Mouse (Mus musculus): ENCODE measurements at regions not wholly inside any gene's neighbourhood (a gene's known extent, or its start where the extent isn't known, plus 50 kb on each side); places are given as distances from the start of the nearest gene placed in this dataset.

- WGBS = 86% methylated on average over 4 of the region's 4 CpGs
- H3K27me3 ChIP-seq = no peaks in the 10 kb centered on the region
- H3K27ac ChIP-seq = no peak overlapping the region
- H3K4me1 ChIP-seq = no peaks in the 10 kb centered on the region
- H3K9me3 ChIP-seq = no peaks in the 10 kb centered on the region
- H3K36me3 ChIP-seq = no peaks in the 10 kb centered on the region
- H3K4me2 ChIP-seq (replicated peaks) = no peak overlapping the region
- ATAC-seq (ENCODE audit: low FRiP score, low read depth) = no peak
- no peak overlapping the region for H3K4me3 ChIP-seq
- no peak overlapping the region for H3K9ac ChIP-seq
These were observed 167.1 kb downstream of the Htr7 start for GRCm38 (mm10) chr19:35890191-35890590.

GRCm38 (mm10) chr19:35886270-35886669 lies 171.0 kb downstream of the Htr7 start:
- ATAC-seq (ENCODE audit: low FRiP score, low read depth) = no peak
- Histone ChIP-seq H3K4me2 (replicated peaks) (no peak overlapping the region), H3K4me3 (no peak overlapping the region), H3K36me3 (no peaks in the 10 kb centered on the region), H3K4me1 (no peaks in the 10 kb centered on the region), H3K9me3 (no peaks in the 10 kb centered on the region), H3K27me3 (no peaks in the 10 kb centered on the region), H3K27ac (no peak overlapping the region), H3K9ac (no peak overlapping the region)
- 59% methylated on average over 5 of the region's 5 CpGs for WGBS

- ATAC-seq (ENCODE audit: low FRiP score, low read depth) = no peak
- WGBS = 92% methylated on average over 13 of the region's 13 CpGs
- H3K4me3 ChIP-seq = no peak overlapping the region
- no peak overlapping the region for H3K9ac ChIP-seq
- H3K4me2 ChIP-seq (replicated peaks) = no peak overlapping the region
- no peaks in the 10 kb centered on the region for H3K36me3 ChIP-seq
- no peaks in the 10 kb centered on the region for H3K27me3 ChIP-seq
- no peaks in the 10 kb centered on the region for H3K9me3 ChIP-seq
- H3K27ac ChIP-seq = no peak overlapping the region
- no peaks in the 10 kb centered on the region for H3K4me1 ChIP-seq
These were observed 175.4 kb downstream of the Htr7 start for GRCm38 (mm10) chr19:35881810-35882485.

- no peaks in the 10 kb centered on the region for H3K9me3 ChIP-seq
- H3K9ac ChIP-seq = no peak overlapping the region
- H3K4me3 ChIP-seq = no peak overlapping the region
- H3K27ac ChIP-seq = no peak overlapping the region
- no peaks in the 10 kb centered on the region for H3K27me3 ChIP-seq
- 78% methylated on average over 1 of the region's 1 CpGs for WGBS
- no peak for ATAC-seq (ENCODE audit: low FRiP score, low read depth)
- no peak overlapping the region for H3K4me2 ChIP-seq (replicated peaks)
- H3K36me3 ChIP-seq = no peaks in the 10 kb centered on the region
- no peaks in the 10 kb centered on the region for H3K4me1 ChIP-seq
These were observed 181.8 kb downstream of the Htr7 start for GRCm38 (mm10) chr19:35875464-35875863.

GRCm38 (mm10) chr19:35870720-35871119 lies 186.6 kb downstream of the Htr7 start:
- H3K9me3 ChIP-seq = no peaks in the 10 kb centered on the region
- no peak overlapping the region for H3K4me3 ChIP-seq
- H3K4me1 ChIP-seq = no peaks in the 10 kb centered on the region
- no peak overlapping the region for H3K27ac ChIP-seq
- no peaks in the 10 kb centered on the region for H3K36me3 ChIP-seq
- WGBS = 73% methylated on average over 4 of the region's 4 CpGs
- H3K27me3 ChIP-seq = no peaks in the 10 kb centered on the region
- no peak overlapping the region for H3K9ac ChIP-seq
- no peak for ATAC-seq (ENCODE audit: low FRiP score, low read depth)
- H3K4me2 ChIP-seq (replicated peaks) = no peak overlapping the region

- no peaks in the 10 kb centered on the region for H3K9me3 ChIP-seq
- H3K9ac ChIP-seq = no peak overlapping the region
- no peaks in the 10 kb centered on the region for H3K4me1 ChIP-seq
- no peak overlapping the region for H3K4me3 ChIP-seq
- H3K4me2 ChIP-seq (replicated peaks) = no peak overlapping the region
- H3K27me3 ChIP-seq = no peaks in the 10 kb centered on the region
- no peaks in the 10 kb centered on the region for H3K36me3 ChIP-seq
- no peak overlapping the region for H3K27ac ChIP-seq
- no peak for ATAC-seq (ENCODE audit: low FRiP score, low read depth)
- 81% methylated on average over 3 of the region's 3 CpGs for WGBS
These were observed 188.8 kb downstream of the Htr7 start for GRCm38 (mm10) chr19:35868543-35868942.

GRCm38 (mm10) chr19:35863049-35863448 lies 194.3 kb downstream of the Htr7 start:
- H3K36me3 ChIP-seq = no peaks in the 10 kb centered on the region
- no peak overlapping the region for H3K27ac ChIP-seq
- H3K4me3 ChIP-seq = no peak overlapping the region
- no peak overlapping the region for H3K9ac ChIP-seq
- H3K4me1 ChIP-seq = no peaks in the 10 kb centered on the region
- ATAC-seq (ENCODE audit: low FRiP score, low read depth) = no peak
- H3K9me3 ChIP-seq = no peaks in the 10 kb centered on the region
- WGBS = 84% methylated on average over 6 of the region's 6 CpGs
- H3K4me2 ChIP-seq (replicated peaks) = no peak overlapping the region
- H3K27me3 ChIP-seq = no peaks in the 10 kb centered on the region

- no peak for ATAC-seq (ENCODE audit: low FRiP score, low read depth)
- no peak overlapping the region for H3K9ac ChIP-seq
- WGBS = 73% methylated on average over 4 of the region's 4 CpGs
- H3K27me3 ChIP-seq = no peaks in the 10 kb centered on the region
- no peaks in the 10 kb centered on the region for H3K36me3 ChIP-seq
- H3K27ac ChIP-seq = no peak overlapping the region
- no peak overlapping the region for H3K4me2 ChIP-seq (replicated peaks)
- no peak overlapping the region for H3K4me3 ChIP-seq
- H3K9me3 ChIP-seq = no peaks in the 10 kb centered on the region
- no peaks in the 10 kb centered on the region for H3K4me1 ChIP-seq
These were observed 195.9 kb downstream of the Htr7 start for GRCm38 (mm10) chr19:35861421-35861820.

- Histone ChIP-seq H3K9me3 (no peaks in the 10 kb centered on the region), H3K4me3 (no peak overlapping the region), H3K4me1 (no peaks in the 10 kb centered on the region), H3K27me3 (no peaks in the 10 kb centered on the region), H3K4me2 (replicated peaks) (no peak overlapping the region), H3K27ac (no peak overlapping the region), H3K9ac (no peak overlapping the region), H3K36me3 (no peaks in the 10 kb centered on the region)
- ATAC-seq (ENCODE audit: low FRiP score, low read depth) = peak; percentile 44; the same call in 1 of the 2 replicates
- 6% methylated on average over 4 of the region's 4 CpGs for WGBS
These were observed 224.3 kb downstream of the Htr7 start for GRCm38 (mm10) chr19:35832992-35833391.

GRCm38 (mm10) chr19:35826074-35826473 lies 231.2 kb downstream of the Htr7 start:
- Histone ChIP-seq H3K9ac (no peak overlapping the region), H3K4me2 (replicated peaks) (no peak overlapping the region), H3K4me3 (no peak overlapping the region), H3K27ac (no peak overlapping the region), H3K9me3 (no peaks in the 10 kb centered on the region), H3K36me3 (no peaks in the 10 kb centered on the region), H3K4me1 (no peaks in the 10 kb centered on the region), H3K27me3 (no peaks in the 10 kb centered on the region)
- 85% methylated on average over 2 of the region's 2 CpGs for WGBS
- no peak for ATAC-seq (ENCODE audit: low FRiP score, low read depth)

GRCm38 (mm10) chr19:35819626-35820025 lies 237.7 kb downstream of the Htr7 start:
- Histone ChIP-seq H3K36me3 (no peaks in the 10 kb centered on the region), H3K9ac (no peak overlapping the region), H3K4me3 (no peak overlapping the region), H3K27me3 (no peaks in the 10 kb centered on the region), H3K9me3 (no peaks in the 10 kb centered on the region), H3K4me1 (no peaks in the 10 kb centered on the region), H3K4me2 (replicated peaks) (no peak overlapping the region), H3K27ac (no peak overlapping the region)
- WGBS = 85% methylated on average over 1 of the region's 1 CpGs
- no peak for ATAC-seq (ENCODE audit: low FRiP score, low read depth)

- H3K9ac ChIP-seq = no peak overlapping the region
- no peaks in the 10 kb centered on the region for H3K4me1 ChIP-seq
- no peak overlapping the region for H3K27ac ChIP-seq
- no peaks in the 10 kb centered on the region for H3K36me3 ChIP-seq
- no peak overlapping the region for H3K4me2 ChIP-seq (replicated peaks)
- 79% methylated on average over 3 of the region's 3 CpGs for WGBS
- no peak overlapping the region for H3K4me3 ChIP-seq
- H3K9me3 ChIP-seq = no peaks in the 10 kb centered on the region
- H3K27me3 ChIP-seq = no peaks in the 10 kb centered on the region
- ATAC-seq (ENCODE audit: low FRiP score, low read depth) = no peak
These were observed 262.6 kb downstream of the Htr7 start for GRCm38 (mm10) chr19:35794661-35795060.
